Mouse (Mus musculus) CD4-positive helper T cell, adult 2 months (primary cell): ENCODE results near the gene Insc.

Experiments
- DNase-seq: peaks from one replicate; pipeline ENCODE4 v3.0.0-alpha.2; 2012; ENCODE audit warnings: low read depth, missing footprints, low spot score

The Insc gene

DNA sequence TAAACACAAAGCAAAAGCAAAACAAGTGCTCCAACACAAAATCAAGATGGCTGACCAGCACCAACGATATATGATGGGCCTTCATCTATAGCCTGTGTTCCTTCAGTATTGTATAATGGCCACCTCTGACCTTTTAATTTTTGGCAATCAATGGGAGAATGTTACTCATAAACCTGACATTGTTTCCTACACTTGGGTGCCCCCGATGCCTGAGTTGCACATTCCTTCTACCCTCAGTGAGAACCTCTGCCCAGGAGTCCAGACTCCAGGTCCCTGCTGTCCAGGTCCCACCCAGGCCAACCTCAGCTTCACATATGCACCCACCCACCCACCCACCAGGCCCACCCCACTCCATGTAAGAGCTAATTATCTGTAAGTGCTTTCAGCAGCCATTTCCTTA, 79.2 kb downstream of the Insc start:
- no peak for DNase-seq

DNA sequence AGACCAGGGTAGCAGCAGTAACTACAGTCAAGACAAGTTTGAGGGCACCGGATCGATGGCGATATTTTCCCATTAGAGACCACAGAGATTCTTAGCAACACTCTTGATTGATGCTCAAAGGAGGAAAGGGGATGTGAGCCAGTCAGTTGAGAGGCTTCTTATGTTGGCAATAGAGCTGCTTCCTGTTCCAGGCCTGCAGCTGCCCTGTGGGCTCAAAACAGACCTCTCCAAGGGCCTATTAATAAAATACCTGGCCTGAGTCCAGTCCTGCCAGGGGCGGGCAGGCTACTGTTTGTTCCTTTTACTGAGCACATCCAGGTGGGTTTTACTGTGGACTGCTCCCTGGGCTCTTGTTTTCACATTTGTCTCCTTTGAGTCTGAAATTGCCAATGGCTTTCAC, 83.9 kb downstream of the Insc start:
- DNase-seq: no peak

DNA sequence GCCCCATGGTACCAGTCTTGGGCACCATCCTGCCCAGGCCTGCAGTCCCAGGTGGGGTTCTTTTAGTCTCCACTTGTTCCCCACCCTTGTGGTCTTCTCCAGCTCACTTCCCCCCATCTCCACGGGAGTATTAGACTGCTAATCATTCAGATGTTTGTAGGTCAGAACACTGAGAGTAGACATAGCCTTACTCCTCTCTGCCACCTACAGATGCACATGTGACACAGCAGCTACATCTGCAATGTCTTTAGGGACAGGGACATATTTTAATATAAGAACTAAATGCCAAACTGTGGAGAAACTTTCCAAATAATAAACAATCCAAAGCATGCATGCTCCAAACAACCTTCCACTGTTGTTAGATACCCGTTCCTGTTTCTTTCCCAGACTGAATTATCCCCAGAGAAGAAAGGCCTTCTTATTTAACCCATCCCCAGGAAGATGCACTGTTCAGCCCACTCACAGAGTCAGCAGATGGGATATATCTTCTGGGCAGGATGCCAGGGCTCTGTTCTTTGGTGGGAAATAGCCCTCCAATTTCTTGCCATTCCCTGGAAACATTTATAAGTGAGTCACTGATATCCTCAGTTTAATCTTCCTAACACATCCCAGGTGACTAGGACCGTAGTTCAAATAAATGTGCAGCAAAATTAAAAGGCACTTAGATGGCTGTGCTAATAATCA, 88.9 kb downstream of the Insc start:
- DNase-seq: no peak

DNA sequence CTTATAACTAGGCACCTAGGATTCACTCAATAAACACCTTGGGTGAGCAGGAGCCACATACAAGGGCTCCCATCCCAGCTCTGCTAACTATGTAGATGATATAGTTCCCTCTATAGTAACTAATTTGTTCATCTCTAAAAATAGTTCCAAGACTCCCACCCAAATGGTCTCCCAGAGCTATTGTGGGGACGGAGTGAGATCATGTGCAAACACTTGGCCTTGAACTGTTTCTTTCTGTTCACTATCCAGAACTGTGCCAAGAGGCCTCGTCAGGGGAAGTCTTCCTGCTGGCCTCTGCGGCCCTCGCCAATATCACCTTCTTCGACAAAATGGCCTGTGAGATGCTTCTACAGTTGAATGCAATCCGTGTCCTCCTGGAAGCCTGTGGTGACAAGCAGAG, 91.0 kb downstream of the Insc start:
- no peak for DNase-seq

DNA sequence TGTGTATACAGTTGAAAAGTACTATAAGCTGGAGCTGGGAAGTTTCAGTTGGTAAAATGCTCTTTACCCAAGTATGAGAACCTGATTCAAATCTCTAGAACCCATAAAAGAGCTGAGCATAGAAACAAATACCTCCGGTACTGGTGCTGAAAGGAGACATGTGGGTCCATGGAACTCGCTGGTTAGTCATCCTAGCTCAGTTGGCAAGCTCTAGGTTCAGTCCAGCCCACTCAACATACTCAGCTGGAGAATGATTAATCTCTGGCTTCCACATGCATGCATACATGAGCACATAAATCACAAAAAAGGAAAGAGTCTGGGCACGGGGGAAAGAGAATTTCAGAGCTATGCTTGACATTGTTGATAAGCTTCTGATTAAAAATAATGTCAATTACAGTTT, 93.8 kb downstream of the Insc start:
- no peak for DNase-seq

DNA sequence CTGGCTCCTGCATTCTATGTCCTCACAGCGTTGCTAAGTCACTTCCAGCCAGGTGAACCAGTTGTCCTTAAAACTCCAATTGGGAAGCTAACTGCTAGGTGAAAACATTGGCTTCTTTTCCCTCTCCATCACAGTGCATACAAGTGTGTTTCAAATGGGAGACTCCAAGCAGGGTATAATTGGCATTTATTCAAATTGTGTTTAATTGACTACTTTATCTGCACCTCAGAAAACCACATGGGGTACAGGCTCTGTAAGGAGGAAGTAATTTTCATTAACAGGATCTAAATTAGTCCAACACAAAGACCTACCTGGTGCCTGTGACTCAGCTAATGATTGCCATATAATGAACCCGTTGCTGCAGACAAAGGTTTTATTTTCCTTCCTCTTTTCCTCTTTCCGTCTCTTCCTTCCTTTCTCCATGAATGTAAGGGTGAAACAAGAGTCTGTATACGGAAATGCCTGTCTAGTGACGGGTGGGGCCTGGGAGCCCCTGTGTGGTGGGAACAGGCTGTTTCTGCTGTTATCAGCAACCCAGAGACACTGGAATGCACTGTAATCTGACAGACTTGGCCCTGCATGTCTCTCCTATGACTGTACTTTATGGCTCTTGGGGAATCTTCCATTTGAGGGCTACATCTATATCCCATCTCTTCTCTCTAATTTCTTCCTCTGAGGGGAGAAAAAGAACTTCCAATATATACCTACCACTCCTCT, 96.7 kb downstream of the Insc start:
- no peak for DNase-seq

DNA sequence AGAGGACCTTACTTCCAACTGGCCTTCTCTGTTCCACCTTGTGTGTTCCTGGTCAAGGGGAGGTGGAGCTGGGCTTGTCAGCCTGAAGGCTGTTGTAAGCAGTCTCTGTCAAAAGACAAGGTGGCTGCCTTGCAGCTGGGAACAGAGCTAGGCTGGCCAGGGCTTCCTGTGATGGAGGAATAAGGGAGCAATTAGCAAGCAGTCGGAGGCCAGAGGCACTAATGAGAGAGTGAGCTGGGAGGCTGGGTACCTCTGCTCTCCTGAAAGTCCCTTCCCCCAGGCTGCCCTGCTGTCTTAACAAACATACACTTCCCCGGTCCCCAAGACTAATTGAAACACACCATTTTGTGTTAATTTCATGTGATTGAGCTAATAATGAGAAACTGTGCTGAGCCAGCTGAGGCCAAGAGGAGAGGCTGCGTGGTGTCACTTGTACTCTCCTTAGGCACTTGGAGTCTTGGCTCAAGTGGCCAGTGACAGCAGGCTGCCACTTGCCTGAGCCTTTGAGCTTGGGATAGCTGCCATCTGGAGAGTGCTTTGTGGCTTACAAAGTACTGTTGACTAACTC, 99.2 kb downstream of the Insc start:
- no peak for DNase-seq

DNA sequence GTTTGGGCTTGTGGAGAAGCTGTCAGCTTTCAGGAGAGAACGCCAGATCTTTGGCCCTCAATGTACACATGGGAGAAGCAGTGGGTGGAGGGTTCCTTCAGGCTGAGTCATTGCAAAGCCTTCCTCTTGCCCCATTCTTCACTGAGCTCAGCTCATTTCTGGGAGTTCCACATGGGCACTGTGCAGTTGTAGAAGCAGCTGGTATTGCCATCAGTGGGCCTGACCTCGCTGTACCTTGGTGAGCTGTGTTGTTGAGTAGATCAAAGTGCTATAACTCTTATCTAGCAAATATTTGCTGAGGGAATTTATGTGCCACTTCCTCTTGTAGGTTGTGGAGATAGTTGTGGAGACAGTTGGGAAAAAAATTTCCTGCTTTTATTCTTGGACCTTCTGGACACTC, 103.7 kb downstream of the Insc start:
- DNase-seq: no peak

DNA sequence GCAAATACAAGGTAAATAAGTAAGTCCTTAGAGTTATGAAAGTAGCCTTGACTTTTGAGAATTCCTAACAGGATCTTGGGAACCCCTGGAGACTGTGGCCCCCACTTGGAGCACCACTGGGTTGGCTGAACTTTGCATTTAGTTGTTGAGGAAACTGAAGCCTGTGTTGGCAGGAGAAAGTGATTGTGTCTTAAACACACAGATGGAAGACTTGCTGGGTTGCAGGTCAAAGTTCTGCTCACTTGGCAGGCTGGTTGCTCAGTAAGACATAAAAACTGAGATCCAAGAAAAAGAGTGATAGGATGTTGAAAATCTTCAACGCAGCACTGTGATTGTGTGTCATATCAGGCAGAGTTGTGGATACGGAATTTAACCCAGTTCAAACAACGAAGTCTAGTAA, 108.9 kb downstream of the Insc start:
- no peak for DNase-seq

DNA sequence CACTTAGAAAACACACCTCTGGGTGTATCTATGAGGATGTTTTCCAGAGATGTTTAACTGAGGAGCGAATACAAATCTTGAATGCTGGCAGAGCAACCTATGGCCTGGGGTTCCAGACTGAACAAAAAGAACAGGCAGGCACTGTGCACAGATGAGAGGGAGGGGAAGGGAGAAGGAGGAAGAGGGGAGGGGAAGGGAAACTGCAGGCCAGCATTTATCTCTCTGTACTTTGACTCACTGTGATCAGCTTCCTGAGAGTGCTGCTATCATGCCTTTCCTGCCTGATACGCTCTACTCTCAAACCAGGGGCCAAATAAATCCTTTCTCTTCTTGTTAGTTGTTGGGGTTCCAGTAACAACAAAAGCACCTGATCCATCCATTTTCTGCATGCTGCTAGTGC, 110.7 kb downstream of the Insc start:
- DNase-seq: no peak

DNA sequence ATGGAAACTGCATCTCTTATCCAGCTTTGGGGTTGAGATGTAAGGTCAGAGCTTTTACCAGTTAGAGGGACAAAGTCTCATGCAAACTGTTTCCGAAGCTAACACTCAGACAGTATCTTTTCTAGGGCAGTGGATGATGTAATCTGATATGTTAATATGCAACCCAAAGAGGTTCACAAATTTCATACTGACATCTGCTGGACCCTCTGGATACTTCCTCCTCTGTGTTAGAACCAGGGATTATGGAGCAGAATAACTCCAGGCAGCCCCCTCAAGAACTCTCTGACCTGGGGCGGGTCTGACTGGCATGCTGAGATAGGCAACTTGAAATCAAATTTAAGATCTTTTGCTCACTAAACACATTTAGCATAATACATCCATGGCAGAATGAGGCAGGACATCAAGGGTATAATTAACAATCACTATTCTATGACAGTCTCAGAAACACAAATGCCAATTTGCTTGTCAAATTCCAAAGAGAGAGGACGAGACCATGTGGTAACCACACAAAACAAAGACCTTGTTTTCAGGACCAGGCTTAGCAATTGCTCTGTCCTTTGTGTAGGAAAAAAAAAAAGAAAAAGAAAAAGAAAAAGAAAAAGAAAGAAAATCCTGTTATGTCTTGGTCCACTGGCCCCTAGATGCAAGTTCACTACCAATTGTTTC, 117.5 kb downstream of the Insc start:
- DNase-seq: no peak

DNA sequence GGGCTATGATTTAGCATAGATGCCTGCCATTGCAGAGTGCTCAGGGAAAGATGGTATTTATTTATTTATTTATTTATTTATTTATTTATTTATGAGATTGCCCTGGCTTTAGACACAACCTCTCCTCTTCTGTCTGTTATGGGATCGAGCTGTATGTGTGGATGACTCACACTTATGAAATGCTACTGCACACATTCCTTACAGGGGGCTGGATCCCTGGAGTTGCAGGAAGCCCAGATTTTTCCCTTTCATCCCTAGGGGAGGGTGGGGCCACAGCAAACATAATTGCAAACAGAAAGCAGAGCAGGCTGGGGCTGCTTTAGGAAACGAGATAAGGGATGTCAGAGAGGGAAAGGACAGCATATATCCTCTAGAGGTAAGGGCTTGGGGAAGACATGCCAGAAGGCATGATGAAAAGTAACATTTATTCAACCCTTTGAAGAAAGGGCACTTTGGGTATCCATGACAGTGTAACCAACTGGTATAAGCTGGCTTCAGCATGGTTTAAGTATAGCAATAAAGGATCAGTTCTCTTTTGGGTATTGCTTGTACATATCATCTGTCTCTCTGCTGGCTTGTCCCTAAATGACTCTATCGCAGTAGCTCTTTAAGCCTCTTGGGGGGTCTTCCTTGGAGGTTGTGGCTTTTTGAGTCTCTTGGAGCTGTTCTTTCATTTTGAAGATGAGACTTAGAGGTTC, 130.0 kb downstream of the Insc start:
- DNase-seq: no peak

DNA sequence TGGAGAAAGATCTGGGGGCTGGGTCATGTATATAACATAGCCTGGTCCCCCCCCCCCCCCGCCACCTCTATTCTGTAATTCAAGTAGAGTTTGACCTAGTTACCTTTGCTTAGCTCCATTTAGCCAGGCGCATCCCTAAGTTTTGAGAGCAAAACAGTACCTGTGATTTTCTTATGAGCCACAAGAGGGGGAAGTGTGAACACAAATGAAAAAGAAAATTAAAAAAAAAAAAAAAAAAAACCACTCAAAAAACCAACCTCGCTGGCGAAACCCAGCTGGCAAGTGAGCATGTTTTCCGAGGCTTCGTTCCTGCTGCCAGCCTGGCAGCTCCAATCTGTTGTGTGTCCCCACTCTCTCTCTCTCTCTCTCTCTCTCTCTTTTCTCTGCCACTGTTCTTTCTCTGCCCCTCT, 130.5 kb downstream of the Insc start:
- no peak for DNase-seq

DNA sequence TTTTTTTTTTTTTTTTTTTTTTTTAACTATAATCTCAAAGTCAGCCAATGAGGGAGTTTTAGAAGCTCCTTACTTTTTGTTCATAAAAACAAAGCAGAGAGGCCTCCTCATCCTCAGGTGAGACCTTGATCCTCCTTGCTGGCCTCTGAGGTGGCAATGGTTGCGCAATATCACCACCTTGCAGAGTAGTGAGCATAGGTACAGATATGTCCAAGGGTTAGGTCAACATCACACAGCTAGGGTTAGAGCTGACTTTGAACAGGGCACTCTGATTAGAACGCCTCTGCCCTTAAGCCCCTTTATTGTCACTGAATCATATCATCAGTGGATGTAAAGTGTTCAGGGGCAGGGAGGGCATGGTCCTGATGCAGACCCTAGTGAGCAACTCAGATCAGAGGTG, 131.1 kb downstream of the Insc start:
- no peak for DNase-seq

DNA sequence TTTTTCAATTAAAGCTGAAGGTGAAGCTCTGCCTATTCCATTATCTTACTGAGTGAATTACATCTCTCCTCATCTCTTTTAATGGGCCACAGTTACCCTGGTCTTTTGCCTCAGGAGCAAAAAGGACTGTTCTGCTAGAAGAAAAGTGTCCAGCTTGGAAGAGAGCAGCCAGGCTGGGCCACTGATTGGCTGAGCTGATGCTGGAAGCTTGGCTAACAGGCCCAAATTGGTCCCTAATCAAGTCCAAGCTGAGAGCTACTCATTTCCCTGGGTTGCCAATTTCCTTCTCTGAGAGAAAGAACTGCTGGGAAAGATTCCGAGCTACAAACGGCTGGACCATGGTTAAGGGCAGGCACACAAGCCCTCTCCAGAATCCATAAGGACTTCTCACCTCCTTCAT, 140.1 kb downstream of the Insc start:
- DNase-seq: no peak

DNA sequence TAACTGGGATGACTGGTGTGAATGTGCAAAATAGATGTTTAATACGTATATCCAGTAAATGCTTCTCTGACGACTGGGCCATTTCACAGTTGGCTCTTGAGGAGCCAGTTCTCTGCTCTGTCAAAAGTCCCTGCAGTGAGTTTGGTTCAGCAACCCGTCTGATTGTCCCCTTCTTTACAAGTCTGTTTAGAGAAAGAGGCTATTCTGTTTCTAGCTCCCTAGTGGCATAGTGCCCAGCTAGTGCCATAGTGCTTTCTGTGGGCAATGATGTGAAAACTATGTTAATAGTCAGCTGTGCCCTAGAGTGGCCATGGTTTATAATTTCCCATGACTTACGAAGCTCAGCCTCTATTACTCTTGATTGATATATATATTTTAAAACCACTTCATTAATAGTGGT, 143.4 kb downstream of the Insc start:
- no peak for DNase-seq

DNA sequence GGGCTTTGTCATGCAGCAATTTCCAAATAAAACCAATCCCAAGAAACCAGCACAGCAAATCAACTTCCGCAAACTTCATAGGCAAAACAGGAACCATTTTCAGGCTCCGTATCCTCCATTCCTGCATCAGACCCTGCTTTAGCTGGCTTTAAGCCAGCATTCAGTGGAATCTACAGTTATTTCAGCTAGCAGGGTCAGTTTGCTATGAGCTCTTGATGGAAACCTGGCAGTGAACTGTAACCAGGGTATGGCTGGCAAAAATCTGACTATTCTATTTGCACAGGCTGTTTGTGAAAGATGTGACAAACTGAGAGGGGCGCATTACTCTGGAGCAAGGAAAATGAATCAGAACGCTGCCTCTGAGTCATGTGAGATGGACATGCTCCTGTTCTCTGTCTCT, 146.7 kb downstream of the Insc start:
- DNase-seq: no peak

DNA sequence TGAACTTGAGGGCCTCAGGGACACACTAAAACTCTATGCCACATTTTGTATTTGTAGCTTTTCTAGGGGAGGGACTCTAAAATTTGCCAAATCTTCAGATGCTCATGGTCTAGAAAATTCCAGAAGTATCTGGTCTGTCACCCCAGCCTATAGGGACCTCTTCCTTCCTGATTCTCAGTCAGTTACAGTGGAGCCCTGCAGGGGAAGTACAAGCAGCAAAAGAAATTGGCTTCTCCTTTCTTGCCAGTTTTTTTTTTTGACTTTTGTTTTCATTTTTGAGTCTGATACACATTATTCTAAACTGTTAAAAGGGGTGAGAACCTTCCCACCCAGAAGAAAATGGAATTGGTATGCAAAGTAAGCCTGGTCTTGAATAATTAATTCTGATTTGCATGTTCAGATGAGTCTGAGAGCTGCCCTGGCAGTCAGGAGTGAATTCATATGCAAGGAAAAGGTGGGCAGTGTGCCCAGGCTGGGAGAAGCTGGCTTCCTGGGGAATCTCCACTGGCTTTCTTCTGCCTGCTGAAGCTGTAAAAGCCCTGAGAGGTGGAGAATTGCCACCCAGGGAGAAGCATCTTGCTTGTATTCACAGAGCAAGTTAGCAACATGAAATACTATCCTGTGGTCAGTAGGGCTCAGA, 149.2 kb downstream of the Insc start:
- DNase-seq: no peak

DNA sequence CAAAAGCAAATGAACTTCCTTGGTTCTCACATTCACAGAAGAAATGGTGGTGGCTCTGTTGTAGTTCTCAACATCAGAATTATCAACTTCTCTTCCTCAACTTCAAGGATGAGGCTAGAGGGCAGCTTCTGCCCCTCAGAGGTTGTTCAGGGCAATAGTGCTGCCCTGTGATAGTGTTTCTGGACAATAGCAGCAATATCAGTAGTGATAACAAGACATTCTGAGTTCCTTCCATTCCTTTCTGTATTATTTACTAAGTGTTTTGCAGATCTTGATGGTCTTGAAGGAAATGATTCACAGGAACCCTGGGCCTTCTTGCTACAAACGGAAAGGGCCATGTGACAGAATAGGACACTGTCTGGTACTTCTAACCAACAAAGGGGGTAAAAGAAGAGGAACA, 150.4 kb downstream of the Insc start:
- DNase-seq: no peak

DNA sequence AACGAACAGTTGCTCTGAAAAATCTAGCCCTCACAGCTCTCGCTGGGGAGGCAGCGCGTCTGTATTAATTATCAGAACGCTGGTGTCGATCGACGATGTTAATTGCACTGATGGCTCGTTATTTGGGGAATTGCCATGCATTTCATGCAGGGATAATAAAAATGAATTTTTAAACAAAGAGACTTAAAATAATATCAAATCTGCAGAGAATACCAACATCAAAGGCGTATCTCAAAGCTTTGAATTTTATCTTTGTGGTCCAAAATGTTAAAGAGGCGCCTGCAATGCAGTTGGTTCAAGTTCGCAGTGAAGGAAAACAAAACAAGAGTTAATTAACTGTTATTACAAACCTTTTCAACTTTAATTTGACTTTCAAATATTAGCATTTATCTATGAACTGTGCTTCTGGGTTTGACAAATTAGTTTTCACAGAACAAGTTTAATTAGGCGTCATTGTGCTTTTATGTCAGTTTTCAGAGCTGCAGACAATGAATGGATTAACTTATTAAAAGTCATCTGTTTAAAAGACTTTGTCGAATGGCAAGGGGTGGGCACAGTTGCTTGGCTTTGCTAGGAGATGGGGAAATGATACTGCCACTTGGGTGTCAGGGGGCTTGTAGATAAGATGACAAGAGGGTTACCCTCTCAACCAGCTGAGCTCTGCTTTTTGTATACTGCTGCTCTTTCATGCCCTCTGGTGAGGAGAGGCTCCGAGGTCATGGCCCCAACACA, 153.6 kb downstream of the Insc start:
- DNase-seq: no peak
